Mouse (Mus musculus): ENCODE data around the gene Cog5. TPM values are rescaled to one million over a fixed set of nuclear protein-coding genes. Genes with fewer than 3 reads are reported as not detected.

Gene Cog5
- total and polyA plus RNA-seq, 3 experiments: 34.8 to 42.7 (median 39.3) TPM

DNA sequence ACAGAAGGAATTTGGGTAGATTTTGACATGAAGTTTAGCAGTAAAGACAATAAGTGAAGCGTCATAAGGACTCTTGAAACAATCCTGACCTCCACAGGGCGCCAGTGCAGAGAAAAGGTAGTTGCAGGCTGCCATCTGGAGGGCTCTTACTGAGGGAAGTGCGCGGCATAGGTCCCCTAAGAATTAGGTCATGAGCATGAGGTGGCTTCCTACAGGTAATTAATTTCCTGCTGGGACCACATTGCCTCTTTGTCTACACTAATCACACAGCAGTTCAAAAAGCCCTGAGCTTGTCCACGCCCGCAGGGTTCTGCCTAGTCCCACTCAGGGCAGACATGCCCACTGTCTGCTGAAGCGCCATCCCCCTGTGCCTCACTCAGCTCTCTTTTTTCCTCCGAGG is 242.3 kb downstream of the Cog5 start:
- in situ Hi-C loops (cut with MboI; ENCODE audit: low pct_ligation_motif_present, low pct_unique_long_range_greater_than_20kb, low sequenced_read_pairs) (no loop called here), dilution Hi-C loops (cut with MboI; ENCODE audit: extremely low pct_ligation_motif_present, extremely low pct_unique_long_range_greater_than_20kb, low sequenced_read_pairs) (no loop called here)
- TF ChIP-seq RCOR1 (conservative IDR thresholded peaks at IDR 0.05; ENCODE audit: low read depth, low read length) (no peak), CTCF (conservative IDR thresholded peaks at IDR 0.05 in 1 of 2, IDR thresholded peaks at IDR 0.05 in 1 of 2; ENCODE audit: low read depth in 2 of 2, low read length in 2 of 2) (peak in 1 of 2 experiments; percentile 13; a peak in 1 of 4 replicates)
- H3K79me2 ChIP-seq (replicated peaks; ENCODE audit: control insufficient read depth, extremely low read depth, insufficient read depth, poor library complexity, severe bottlenecking): no peaks in the 10 kb centered on the region
- no peaks in the 10 kb centered on the region for H3K27me3 ChIP-seq (replicated peaks)
- DNase-seq (ENCODE audit: extremely low read depth): peak; percentile 5
- peaks cover 9 to 47% of the 10 kb centered on the region in 2 experiments for H3K36me3 ChIP-seq (replicated peaks in 1 of 2; ENCODE audit: control insufficient read depth in 1 of 2, insufficient read depth in 1 of 2, low read length in 1 of 2)
- no peak overlapping the region for H3K27ac ChIP-seq (ENCODE audit: insufficient read depth, low read depth)
- H3K9ac ChIP-seq (ENCODE audit: insufficient read depth, low read depth): no peak overlapping the region
- no peak overlapping the region for H3K4me2 ChIP-seq (ENCODE audit: insufficient read depth, low read depth, poor library complexity, severe bottlenecking)
- no peaks in the 10 kb centered on the region for H3K9me3 ChIP-seq (replicated peaks; ENCODE audit: low read length)
- H3K4me1 ChIP-seq (ENCODE audit: control insufficient read depth in 1 of 2, insufficient read depth in 2 of 2): peaks cover 0 to 26% of the 10 kb centered on the region in 2 experiments; a peak in 2 of 4 replicates
- H3K4me3 ChIP-seq (replicated peaks in 1 of 3; ENCODE audit: low read depth in 2 of 3, low read length in 2 of 3, poor library complexity in 1 of 3): no peak overlapping the region

DNA sequence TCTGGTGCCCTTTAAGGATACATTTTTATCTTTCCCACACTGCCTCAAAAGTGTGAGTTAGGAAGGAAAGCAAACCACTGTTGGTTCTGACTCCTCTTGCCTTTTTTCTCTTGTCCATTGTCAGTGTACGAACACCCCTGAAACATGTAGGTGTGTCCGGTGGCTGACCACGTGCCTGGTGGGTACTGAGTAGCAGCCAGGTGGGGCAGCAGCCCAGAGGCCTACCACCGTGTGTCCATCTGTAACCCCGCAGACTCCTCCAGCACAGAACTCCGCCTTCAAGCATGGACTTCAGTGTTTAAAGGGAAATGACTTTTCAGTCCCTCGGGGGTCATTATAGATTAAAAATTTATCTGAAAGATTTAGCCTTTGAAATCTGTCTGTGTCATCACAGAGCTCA is 242.8 kb downstream of the Cog5 start:
- no peak overlapping the region for H3K9ac ChIP-seq (ENCODE audit: insufficient read depth, low read depth)
- H3K4me1 ChIP-seq (ENCODE audit: control insufficient read depth in 1 of 2, insufficient read depth in 2 of 2): peaks cover 0 to 26% of the 10 kb centered on the region in 2 experiments; a peak in 2 of 4 replicates
- in situ Hi-C loops (cut with MboI; ENCODE audit: low pct_ligation_motif_present, low pct_unique_long_range_greater_than_20kb, low sequenced_read_pairs) (no loop called here), dilution Hi-C loops (cut with MboI; ENCODE audit: extremely low pct_ligation_motif_present, extremely low pct_unique_long_range_greater_than_20kb, low sequenced_read_pairs) (no loop called here)
- TF ChIP-seq EP300 (IDR thresholded peaks at IDR 0.05; ENCODE audit: low read length) (no peak), USF2 (conservative IDR thresholded peaks at IDR 0.05; ENCODE audit: low read depth, low read length) (no peak), GABPA (IDR thresholded peaks at IDR 0.05; ENCODE audit: insufficient replicate concordance, low read depth, low read length) (no peak), JUN (IDR thresholded peaks at IDR 0.05; ENCODE audit: insufficient read depth, low read depth, low read length) (no peak)
- H3K4me3 ChIP-seq (replicated peaks in 1 of 3; ENCODE audit: low read depth in 2 of 3, low read length in 2 of 3, poor library complexity in 1 of 3): no peak overlapping the region
- H3K27ac ChIP-seq (ENCODE audit: insufficient read depth, low read depth): no peak overlapping the region
- H3K79me2 ChIP-seq (replicated peaks; ENCODE audit: control insufficient read depth, extremely low read depth, insufficient read depth, poor library complexity, severe bottlenecking): no peaks in the 10 kb centered on the region
- H3K4me2 ChIP-seq (ENCODE audit: insufficient read depth, low read depth, poor library complexity, severe bottlenecking): no peak overlapping the region
- H3K9me3 ChIP-seq (replicated peaks; ENCODE audit: low read length): no peaks in the 10 kb centered on the region
- H3K27me3 ChIP-seq (replicated peaks): no peaks in the 10 kb centered on the region
- peaks cover 11 to 44% of the 10 kb centered on the region in 2 experiments for H3K36me3 ChIP-seq (replicated peaks in 1 of 2; ENCODE audit: control insufficient read depth in 1 of 2, insufficient read depth in 1 of 2, low read length in 1 of 2)
- no peak for DNase-seq (ENCODE audit: extremely low read depth)

DNA sequence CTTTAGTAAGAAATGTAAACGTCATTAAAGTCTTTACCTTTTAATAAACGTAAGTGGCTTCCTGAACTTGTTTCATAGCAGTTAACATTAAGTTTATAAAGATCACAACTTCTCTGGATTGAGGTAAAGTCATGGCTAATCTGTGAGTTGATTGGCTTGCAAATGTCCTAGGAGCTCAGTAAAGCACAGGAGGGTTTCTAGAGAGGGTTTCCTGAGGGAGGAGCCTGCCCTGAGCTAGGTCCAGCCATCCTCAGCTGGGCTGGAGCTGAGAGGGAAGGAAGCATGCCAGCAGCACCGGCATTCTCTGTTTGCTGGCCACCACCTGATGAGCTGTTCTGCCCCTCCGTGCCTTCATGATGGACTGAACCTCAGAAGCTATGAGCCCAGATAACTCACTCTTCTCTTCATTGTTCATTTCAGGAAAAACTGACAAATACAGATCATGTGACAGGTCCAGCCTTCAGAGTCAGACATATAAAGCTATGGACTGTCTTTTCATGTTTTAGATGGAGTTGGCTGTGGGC is 245.8 kb downstream of the Cog5 start:
- Histone ChIP-seq H3K4me1 (ENCODE audit: control insufficient read depth in 1 of 2, insufficient read depth in 2 of 2) (peaks cover 0 to 22% of the 10 kb centered on the region in 2 experiments; a peak in 2 of 4 replicates), H3K36me3 (replicated peaks in 1 of 2; ENCODE audit: control insufficient read depth in 1 of 2, insufficient read depth in 1 of 2, low read length in 1 of 2) (peaks cover 11 to 33% of the 10 kb centered on the region in 2 experiments), H3K4me3 (replicated peaks in 1 of 3; ENCODE audit: low read depth in 2 of 3, low read length in 2 of 3, poor library complexity in 1 of 3) (no peak overlapping the region), H3K9ac (ENCODE audit: insufficient read depth, low read depth) (no peak overlapping the region), H3K4me2 (ENCODE audit: insufficient read depth, low read depth, poor library complexity, severe bottlenecking) (no peak overlapping the region), H3K79me2 (replicated peaks; ENCODE audit: control insufficient read depth, extremely low read depth, insufficient read depth, poor library complexity, severe bottlenecking) (no peaks in the 10 kb centered on the region), H3K9me3 (replicated peaks; ENCODE audit: low read length) (no peaks in the 10 kb centered on the region), H3K27me3 (replicated peaks) (no peaks in the 10 kb centered on the region), H3K27ac (ENCODE audit: insufficient read depth, low read depth) (no peak overlapping the region)
- dilution Hi-C loops (cut with MboI; ENCODE audit: extremely low pct_ligation_motif_present, extremely low pct_unique_long_range_greater_than_20kb, low sequenced_read_pairs) (no loop called here), in situ Hi-C loops (cut with MboI; ENCODE audit: low pct_ligation_motif_present, low pct_unique_long_range_greater_than_20kb, low sequenced_read_pairs) (no loop called here)
- TF ChIP-seq JUND (conservative IDR thresholded peaks at IDR 0.05; ENCODE audit: low read depth, low read length): no peak
- TF ChIP-seq EP300 (IDR thresholded peaks at IDR 0.05; ENCODE audit: low read length): no peak
- no peak for TF ChIP-seq MYC (IDR thresholded peaks at IDR 0.05; ENCODE audit: low read depth, low read length)
- no peak for TF ChIP-seq POLR2A (IDR thresholded peaks at IDR 0.05; ENCODE audit: low read depth, low read length)
- no peak for TF ChIP-seq CHD1 (IDR thresholded peaks at IDR 0.05; ENCODE audit: low read depth, low read length)
- no peak for TF ChIP-seq ZMIZ1 (IDR thresholded peaks at IDR 0.05; ENCODE audit: low read depth, low read length)
- TF ChIP-seq USF1 (IDR thresholded peaks at IDR 0.05; ENCODE audit: low read depth, low read length): no peak
- TF ChIP-seq NELFE (IDR thresholded peaks at IDR 0.05; ENCODE audit: low read depth, low read length): no peak
- no peak for TF ChIP-seq TBP (conservative IDR thresholded peaks at IDR 0.05; ENCODE audit: low read depth, low read length)
- no peak for TF ChIP-seq MAZ (IDR thresholded peaks at IDR 0.05; ENCODE audit: low read depth, low read length)
- TF ChIP-seq TCF12 (IDR thresholded peaks at IDR 0.05; ENCODE audit: low read depth, low read length): no peak
- no peak for TF ChIP-seq USF2 (conservative IDR thresholded peaks at IDR 0.05; ENCODE audit: low read depth, low read length)
- TF ChIP-seq MEF2A (IDR thresholded peaks at IDR 0.05; ENCODE audit: borderline replicate concordance, low read depth, low read length): no peak
- TF ChIP-seq SIN3A (IDR thresholded peaks at IDR 0.05; ENCODE audit: low read length): no peak
- no peak for TF ChIP-seq CHD2 (IDR thresholded peaks at IDR 0.05; ENCODE audit: low read length)
- TF ChIP-seq KAT2A (IDR thresholded peaks at IDR 0.05; ENCODE audit: insufficient replicate concordance, low read length): no peak
- TF ChIP-seq RCOR1 (conservative IDR thresholded peaks at IDR 0.05; ENCODE audit: low read depth, low read length): no peak
- no peak for TF ChIP-seq HCFC1 (IDR thresholded peaks at IDR 0.05; ENCODE audit: low read depth, low read length)
- TF ChIP-seq ZC3H11A (IDR thresholded peaks at IDR 0.05; ENCODE audit: low read depth, low read length): no peak
- no peak for TF ChIP-seq ETS1 (conservative IDR thresholded peaks at IDR 0.05; ENCODE audit: low read depth, low read length)
- no peak for DNase-seq (ENCODE audit: extremely low read depth)

Measured in CH12.LX (cell line).